Mouse (Mus musculus): ENCODE measurements around the gene D630003M21Rik. TPM values are rescaled to one million over a fixed set of nuclear protein-coding genes. Genes with fewer than 3 reads are reported as not detected.

D630003M21Rik gene
- polyA plus RNA-seq, 1 experiment from 2014 or later = 2.9 TPM

DNA sequence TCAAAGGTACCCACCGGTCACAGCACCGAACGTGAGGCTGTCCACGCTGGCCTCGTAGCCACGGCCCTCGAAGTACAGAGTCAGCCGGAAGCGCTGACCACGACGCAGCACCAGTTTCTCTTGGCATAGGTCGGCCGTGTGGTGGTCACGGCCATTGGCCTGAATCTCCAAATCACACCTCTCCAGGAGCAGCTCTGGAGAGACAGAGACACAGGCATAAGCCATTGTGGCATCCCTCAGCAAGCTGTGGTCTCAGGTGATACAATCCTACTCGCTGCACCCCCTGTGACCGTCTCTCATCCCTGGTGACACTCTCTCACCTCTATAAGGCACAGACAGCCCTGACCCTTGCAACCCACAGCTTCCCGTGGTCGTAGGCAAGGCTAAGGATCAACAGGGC lies 86.0 kb downstream of the D630003M21Rik start:
- Histone ChIP-seq H3K27ac (ENCODE audit: low read length) (no peak overlapping the region), H3K9me3 (ENCODE audit: control insufficient read depth, low read length) (no peaks in the 10 kb centered on the region), H3K4me2 (ENCODE audit: low read depth, low read length) (peak overlapping the region; percentile 78; the same call in 1 of the 2 replicates), H3K4me3 (ENCODE audit: low read length) (0 out of 2 replicates have a peak overlapping the region, but pooled peaks have one; percentile 8), H3K27me3 (replicated peaks; ENCODE audit: control insufficient read depth, insufficient read depth, low read length) (no peaks in the 10 kb centered on the region), H3K36me3 (ENCODE audit: control insufficient read depth, insufficient read depth, low read length) (no peaks in the 10 kb centered on the region), H3K9ac (ENCODE audit: low read depth, low read length) (peak overlapping the region; percentile 46; the same call in 1 of the 2 replicates), H3K4me1 (ENCODE audit: control insufficient read depth, insufficient read depth, low read length) (peaks cover 44% of the 10 kb centered on the region)
- ATAC-seq = no peak
- 81% methylated on average over 18 of the region's 18 CpGs for WGBS

DNA sequence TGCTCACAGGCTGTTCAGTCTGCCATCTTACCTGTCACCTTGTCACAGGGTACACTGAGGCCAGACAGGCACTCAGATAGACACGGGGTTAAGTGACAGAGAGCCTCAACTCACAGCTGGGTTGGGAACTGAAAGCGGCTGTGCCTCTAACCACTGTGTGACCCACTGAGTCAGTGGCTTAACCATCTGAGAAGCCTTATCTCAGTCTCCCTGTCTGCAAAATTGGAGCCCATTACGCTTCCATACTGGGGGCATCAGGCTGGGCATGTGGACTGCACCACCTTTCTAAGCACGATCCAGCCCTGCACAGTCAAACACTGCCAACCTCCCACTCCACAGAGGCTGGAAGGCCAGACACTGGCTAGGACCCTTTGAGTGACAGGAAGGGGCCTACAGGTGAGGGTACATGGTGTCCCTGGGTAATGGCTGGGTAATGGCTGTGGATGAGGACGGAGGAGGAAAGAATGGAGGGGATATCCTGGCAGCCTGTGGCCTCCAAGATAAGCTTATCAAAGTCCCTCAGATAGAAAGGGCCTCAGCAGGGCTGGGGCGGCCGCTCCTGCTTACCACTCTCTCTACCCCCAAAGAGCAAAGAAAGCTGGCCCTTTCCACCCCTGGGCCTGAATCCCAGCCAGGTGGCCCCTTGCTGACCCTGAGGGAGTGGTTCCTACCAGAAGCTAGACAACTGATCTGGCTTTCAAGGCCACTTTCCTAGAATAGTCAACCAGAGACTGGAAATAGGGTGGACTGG lies 87.2 kb downstream of the D630003M21Rik start:
- ATAC-seq = peak; percentile 61

DNA sequence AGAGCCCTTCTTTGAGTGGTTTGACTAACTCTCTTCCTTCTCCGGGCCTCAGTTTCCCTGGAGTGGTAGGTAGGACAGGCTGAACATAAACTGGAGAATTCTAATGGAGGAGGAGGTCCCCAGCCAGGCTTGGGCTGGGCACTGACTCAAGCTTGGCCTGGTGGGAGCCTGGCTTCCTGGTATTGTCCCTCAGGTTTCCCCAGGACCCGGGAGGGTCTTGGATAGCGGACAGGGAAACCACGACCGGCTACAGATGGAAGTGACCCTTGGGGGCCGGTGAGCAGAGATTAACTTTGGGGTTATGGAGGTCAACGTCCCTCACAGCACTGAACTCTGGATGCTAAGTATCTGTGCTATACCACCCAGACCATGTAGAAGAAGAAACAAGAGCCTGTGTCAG lies 87.8 kb downstream of the D630003M21Rik start:
- H3K36me3 ChIP-seq (ENCODE audit: control insufficient read depth, insufficient read depth, low read length) = no peaks in the 10 kb centered on the region
- no peak overlapping the region for H3K4me2 ChIP-seq (ENCODE audit: low read depth, low read length)
- no peaks in the 10 kb centered on the region for H3K27me3 ChIP-seq (replicated peaks; ENCODE audit: control insufficient read depth, insufficient read depth, low read length)
- ATAC-seq = no peak
- no peak overlapping the region for H3K4me3 ChIP-seq (ENCODE audit: low read length)
- peaks cover 47% of the 10 kb centered on the region for H3K4me1 ChIP-seq (ENCODE audit: control insufficient read depth, insufficient read depth, low read length)
- H3K27ac ChIP-seq (ENCODE audit: low read length) = peak overlapping the region; percentile 17; the same call in 1 of the 2 replicates
- no peaks in the 10 kb centered on the region for H3K9me3 ChIP-seq (ENCODE audit: control insufficient read depth, low read length)
- no peak overlapping the region for H3K9ac ChIP-seq (ENCODE audit: low read depth, low read length)
- WGBS = 79% methylated on average over 7 of the region's 7 CpGs

More for the DNA sequence above, 87.2 kb downstream of the D630003M21Rik start:
- 0 out of 2 replicates have a peak overlapping the region, but pooled peaks have one; percentile 7 for H3K4me2 ChIP-seq (ENCODE audit: low read depth, low read length)
- H3K36me3 ChIP-seq (ENCODE audit: control insufficient read depth, insufficient read depth, low read length) = no peaks in the 10 kb centered on the region
- no peak overlapping the region; the same call in 1 of the 2 replicates for H3K9ac ChIP-seq (ENCODE audit: low read depth, low read length)
- no peak overlapping the region for H3K4me3 ChIP-seq (ENCODE audit: low read length)
- H3K4me1 ChIP-seq (ENCODE audit: control insufficient read depth, insufficient read depth, low read length) = peaks cover 47% of the 10 kb centered on the region
- peak overlapping the region; percentile 54 for H3K27ac ChIP-seq (ENCODE audit: low read length)
- no peaks in the 10 kb centered on the region for H3K9me3 ChIP-seq (ENCODE audit: control insufficient read depth, low read length)
- no peaks in the 10 kb centered on the region for H3K27me3 ChIP-seq (replicated peaks; ENCODE audit: control insufficient read depth, insufficient read depth, low read length)
- 62% methylated on average over 7 of the region's 7 CpGs for WGBS

DNA sequence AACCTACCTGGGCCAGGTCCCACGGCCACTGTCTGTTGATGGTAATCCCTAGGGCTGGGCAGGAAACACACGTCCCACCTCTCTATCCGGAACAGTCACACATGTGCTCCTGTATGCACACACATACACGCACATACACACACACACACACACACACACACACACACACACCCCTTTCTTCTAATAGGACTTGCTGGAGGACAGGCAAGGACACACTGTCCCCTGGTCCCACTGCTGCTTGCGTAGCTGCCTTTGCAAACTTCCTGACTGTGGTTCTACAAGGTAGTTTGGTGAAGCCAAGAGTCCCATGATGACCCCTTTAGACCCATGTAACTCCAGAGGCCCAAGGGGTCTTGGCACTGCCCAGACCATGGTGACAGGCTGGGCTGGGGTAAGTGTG lies 88.4 kb downstream of the D630003M21Rik start:
- no peaks in the 10 kb centered on the region for H3K27me3 ChIP-seq (replicated peaks; ENCODE audit: control insufficient read depth, insufficient read depth, low read length)
- no peak overlapping the region for H3K4me2 ChIP-seq (ENCODE audit: low read depth, low read length)
- H3K9ac ChIP-seq (ENCODE audit: low read depth, low read length) = no peak overlapping the region
- 87% methylated on average over 5 of the region's 5 CpGs for WGBS
- no peaks in the 10 kb centered on the region for H3K36me3 ChIP-seq (ENCODE audit: control insufficient read depth, insufficient read depth, low read length)
- no peak overlapping the region for H3K4me3 ChIP-seq (ENCODE audit: low read length)
- no peaks in the 10 kb centered on the region for H3K9me3 ChIP-seq (ENCODE audit: control insufficient read depth, low read length)
- peak overlapping the region; percentile 17; the same call in 1 of the 2 replicates for H3K27ac ChIP-seq (ENCODE audit: low read length)
- no peak for ATAC-seq
- peaks cover 43% of the 10 kb centered on the region for H3K4me1 ChIP-seq (ENCODE audit: control insufficient read depth, insufficient read depth, low read length)

DNA sequence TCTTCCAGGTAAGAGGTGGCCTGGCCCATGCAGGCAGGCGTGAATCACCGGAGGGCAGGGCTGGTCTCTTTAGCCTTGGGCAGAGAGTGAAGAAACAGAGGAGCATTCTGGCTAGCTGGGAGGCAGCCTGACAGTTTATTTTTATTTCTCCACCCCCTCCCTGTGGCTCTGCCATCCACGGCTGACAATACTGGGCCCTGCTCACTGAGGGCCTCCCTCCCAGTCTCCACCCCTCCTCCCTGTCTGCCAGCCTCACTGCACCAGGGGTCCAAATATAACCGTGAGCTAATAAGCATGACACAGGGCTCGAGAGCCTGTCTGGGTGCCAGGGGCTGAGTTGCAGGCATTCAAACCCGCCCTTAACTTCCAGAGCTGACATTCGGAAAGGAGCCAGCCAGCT lies 89.4 kb downstream of the D630003M21Rik start:
- WGBS = 49% methylated on average over 7 of the region's 7 CpGs
- Histone ChIP-seq H3K27me3 (replicated peaks; ENCODE audit: control insufficient read depth, insufficient read depth, low read length) (no peaks in the 10 kb centered on the region), H3K4me3 (ENCODE audit: low read length) (no peak overlapping the region), H3K9me3 (ENCODE audit: control insufficient read depth, low read length) (no peaks in the 10 kb centered on the region), H3K4me1 (ENCODE audit: control insufficient read depth, insufficient read depth, low read length) (peaks cover 38% of the 10 kb centered on the region), H3K36me3 (ENCODE audit: control insufficient read depth, insufficient read depth, low read length) (no peaks in the 10 kb centered on the region), H3K4me2 (ENCODE audit: low read depth, low read length) (no peak overlapping the region), H3K9ac (ENCODE audit: low read depth, low read length) (no peak overlapping the region), H3K27ac (ENCODE audit: low read length) (0 out of 2 replicates have a peak overlapping the region, but pooled peaks have one; percentile 14)
- peak; percentile 39 for ATAC-seq

DNA sequence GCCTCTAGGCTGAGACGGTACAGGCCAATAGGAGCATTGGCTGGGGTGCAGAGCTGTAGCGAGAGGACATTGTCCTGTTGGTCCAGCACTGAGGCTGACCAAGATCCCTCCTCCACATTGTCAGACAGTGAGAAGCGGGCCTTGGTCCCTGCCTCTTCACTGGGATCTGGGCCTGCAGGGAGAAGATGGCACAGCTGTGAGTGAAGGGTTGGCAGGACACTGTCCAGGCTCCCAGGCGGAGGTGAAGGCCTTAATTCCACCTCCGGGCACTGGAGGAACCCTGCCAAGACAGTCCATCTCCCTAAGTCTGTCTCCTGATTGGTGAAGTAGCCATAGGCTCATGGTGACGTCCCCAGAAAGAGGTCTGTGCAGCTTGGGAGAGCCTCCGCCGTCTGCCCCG lies 90.2 kb downstream of the D630003M21Rik start:
- H3K4me1 ChIP-seq (ENCODE audit: control insufficient read depth, insufficient read depth, low read length) = peaks cover 31% of the 10 kb centered on the region

DNA sequence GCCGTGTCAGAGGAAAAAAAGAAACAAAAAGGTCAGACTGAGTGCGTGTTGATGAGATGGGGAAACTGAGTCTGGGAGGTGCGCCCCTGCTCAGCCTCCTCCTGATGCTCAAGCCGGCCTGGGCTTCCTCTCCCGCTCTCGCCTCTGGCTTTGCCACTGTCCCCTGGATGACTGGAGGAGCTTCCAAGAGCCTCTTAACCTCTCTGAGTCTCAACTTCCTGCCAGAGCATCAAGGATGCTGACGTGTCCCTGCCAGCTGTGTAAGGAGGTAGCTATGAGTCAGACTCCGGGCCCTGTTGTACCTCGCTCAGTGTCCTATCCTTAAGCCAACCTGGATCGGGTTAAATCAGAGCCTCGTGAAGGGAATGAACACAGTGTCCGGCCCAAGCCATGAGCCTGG lies 91.3 kb downstream of the D630003M21Rik start:
- Histone ChIP-seq H3K9me3 (ENCODE audit: control insufficient read depth, low read length) (no peaks in the 10 kb centered on the region), H3K9ac (ENCODE audit: low read depth, low read length) (no peak overlapping the region), H3K4me3 (ENCODE audit: low read length) (no peak overlapping the region), H3K36me3 (ENCODE audit: control insufficient read depth, insufficient read depth, low read length) (no peaks in the 10 kb centered on the region), H3K27ac (ENCODE audit: low read length) (no peak overlapping the region), H3K4me1 (ENCODE audit: control insufficient read depth, insufficient read depth, low read length) (peaks cover 23% of the 10 kb centered on the region), H3K4me2 (ENCODE audit: low read depth, low read length) (no peak overlapping the region), H3K27me3 (replicated peaks; ENCODE audit: control insufficient read depth, insufficient read depth, low read length) (no peaks in the 10 kb centered on the region)
- WGBS = 76% methylated on average over 12 of the region's 12 CpGs
- ATAC-seq = no peak

More for the DNA sequence above, 90.2 kb downstream of the D630003M21Rik start:
- Histone ChIP-seq H3K4me3 (ENCODE audit: low read length) (no peak overlapping the region), H3K9me3 (ENCODE audit: control insufficient read depth, low read length) (no peaks in the 10 kb centered on the region), H3K36me3 (ENCODE audit: control insufficient read depth, insufficient read depth, low read length) (no peaks in the 10 kb centered on the region), H3K27ac (ENCODE audit: low read length) (no peak overlapping the region), H3K4me2 (ENCODE audit: low read depth, low read length) (no peak overlapping the region), H3K9ac (ENCODE audit: low read depth, low read length) (no peak overlapping the region), H3K27me3 (replicated peaks; ENCODE audit: control insufficient read depth, insufficient read depth, low read length) (no peaks in the 10 kb centered on the region)
- 97% methylated on average over 9 of the region's 9 CpGs for WGBS
- no peak for ATAC-seq

DNA sequence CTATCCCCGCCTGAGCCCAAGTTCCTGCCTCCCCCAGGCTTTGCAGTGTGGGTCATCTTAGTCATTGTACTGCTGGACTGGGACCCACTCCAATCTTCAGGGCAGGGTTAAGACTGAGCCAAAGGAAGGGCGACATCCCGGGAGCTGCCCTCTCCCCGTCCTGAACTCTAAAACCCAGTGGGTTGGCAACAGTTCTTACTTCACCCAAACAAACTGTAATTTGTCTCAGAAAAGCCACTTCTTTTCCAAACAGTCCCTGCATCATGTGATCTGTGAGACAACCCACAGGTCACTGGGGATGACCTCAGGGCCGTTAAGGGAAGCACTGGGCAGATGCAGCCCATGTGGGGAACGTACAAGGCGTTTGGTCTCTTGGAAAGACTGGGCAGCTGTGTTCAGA lies 92.8 kb downstream of the D630003M21Rik start:
- Histone ChIP-seq H3K4me1 (ENCODE audit: control insufficient read depth, insufficient read depth, low read length) (peaks cover 10% of the 10 kb centered on the region; the same call in 1 of the 2 replicates), H3K4me3 (ENCODE audit: low read length) (no peak overlapping the region), H3K27ac (ENCODE audit: low read length) (no peak overlapping the region), H3K4me2 (ENCODE audit: low read depth, low read length) (no peak overlapping the region), H3K27me3 (replicated peaks; ENCODE audit: control insufficient read depth, insufficient read depth, low read length) (no peaks in the 10 kb centered on the region), H3K9ac (ENCODE audit: low read depth, low read length) (no peak overlapping the region), H3K9me3 (ENCODE audit: control insufficient read depth, low read length) (no peaks in the 10 kb centered on the region), H3K36me3 (ENCODE audit: control insufficient read depth, insufficient read depth, low read length) (no peaks in the 10 kb centered on the region)
- WGBS = 46% methylated on average over 7 of the region's 7 CpGs
- no peak for ATAC-seq

DNA sequence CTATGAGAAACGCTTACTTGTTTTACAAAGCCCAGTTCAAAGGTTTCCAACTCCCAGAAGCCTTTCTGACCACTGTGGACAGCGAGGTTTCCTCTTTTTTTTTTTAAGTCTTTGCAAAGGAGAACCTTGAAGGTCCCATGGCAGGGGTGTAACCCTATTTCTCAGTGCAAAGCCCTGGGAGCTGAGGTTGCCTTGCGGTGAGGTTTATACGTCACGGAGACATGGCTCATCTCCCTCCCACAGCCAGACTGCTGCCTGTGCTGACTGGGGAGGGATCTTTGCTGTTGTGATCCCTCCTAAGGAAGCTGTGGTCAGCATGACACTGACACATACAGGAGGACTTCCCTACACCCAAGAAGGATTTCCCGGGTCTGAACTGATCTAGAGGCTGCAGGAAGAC lies 96.0 kb downstream of the D630003M21Rik start:
- H3K9ac ChIP-seq (ENCODE audit: low read depth, low read length) = no peak overlapping the region
- no peak overlapping the region for H3K4me2 ChIP-seq (ENCODE audit: low read depth, low read length)
- peaks cover 26% of the 10 kb centered on the region for H3K4me1 ChIP-seq (ENCODE audit: control insufficient read depth, insufficient read depth, low read length)
- no peak overlapping the region for H3K27ac ChIP-seq (ENCODE audit: low read length)
- H3K27me3 ChIP-seq (replicated peaks; ENCODE audit: control insufficient read depth, insufficient read depth, low read length) = no peaks in the 10 kb centered on the region
- H3K4me3 ChIP-seq (ENCODE audit: low read length) = no peak overlapping the region
- H3K9me3 ChIP-seq (ENCODE audit: control insufficient read depth, low read length) = no peaks in the 10 kb centered on the region
- H3K36me3 ChIP-seq (ENCODE audit: control insufficient read depth, insufficient read depth, low read length) = no peaks in the 10 kb centered on the region
- WGBS = 84% methylated on average over 6 of the region's 6 CpGs
- ATAC-seq = no peak
